Mouse (Mus musculus): ENCODE data around the gene Ppef1. TPM values are rescaled to one million over a fixed set of nuclear protein-coding genes. Genes with fewer than 3 reads are reported as not detected.
A peak's percentile ranks its signal among the peaks of the same experiment; 100 is the strongest.

The Ppef1 gene
- total and polyA plus RNA-seq, 2 experiments from 2014 or later, result not detected

GRCm38 (mm10) chrX:160603981-160604541 lies 131.5 kb downstream of the Ppef1 start:
- ATAC-seq (ENCODE audit: insufficient read depth, low read depth), result peak; percentile 76
- Histone ChIP-seq H3K4me1 (ENCODE audit: control insufficient read depth, insufficient read depth) (peaks cover 20% of the 10 kb centered on the region), H3K27ac (ENCODE audit: low read depth) (peak overlapping the region; percentile 90), H3K4me3 (ENCODE audit: low read depth, low read length) (no peak overlapping the region), H3K27me3 (ENCODE audit: control insufficient read depth, insufficient read depth, low read length) (no peaks in the 10 kb centered on the region), H3K4me2 (ENCODE audit: low read depth, low read length) (no peak overlapping the region), H3K36me3 (replicated peaks; ENCODE audit: control insufficient read depth, insufficient read depth, low read length) (no peaks in the 10 kb centered on the region), H3K9me3 (replicated peaks; ENCODE audit: control insufficient read depth, low read length) (no peaks in the 10 kb centered on the region), H3K9ac (replicated peaks; ENCODE audit: low read depth, low read length) (no peak overlapping the region)
- TF ChIP-seq EP300 (IDR thresholded peaks at IDR 0.05; ENCODE audit: low read depth) (peak; percentile 76), CTCF (IDR thresholded peaks at IDR 0.05; ENCODE audit: low read depth) (no peak)
- 35% methylated on average over 6 of the region's 6 CpGs for WGBS
- peak; percentile 59 for DNase-seq (ENCODE audit: low spot score)

DNA sequence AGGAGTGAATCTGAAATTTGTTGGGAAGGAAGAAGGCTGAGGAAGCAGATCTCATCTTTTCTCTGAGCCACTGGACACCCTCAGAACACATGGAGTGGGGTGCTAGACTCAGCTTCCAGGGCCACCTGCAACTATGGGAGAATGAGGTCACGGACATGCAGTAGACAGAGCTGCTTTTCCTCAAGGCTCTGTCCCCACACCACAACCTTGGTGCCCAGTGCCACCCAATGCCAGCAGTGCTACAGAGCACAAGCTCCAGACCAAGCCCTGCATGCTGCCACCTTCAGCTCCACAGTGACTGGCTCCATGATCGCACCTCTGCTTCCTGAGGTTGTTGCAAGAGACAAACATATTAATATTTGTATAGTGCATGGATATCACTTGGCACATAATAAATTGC lies 132.2 kb downstream of the Ppef1 start:
- WGBS, result 60% methylated on average over 2 of the region's 2 CpGs
- Histone ChIP-seq H3K9me3 (replicated peaks; ENCODE audit: control insufficient read depth, low read length) (no peaks in the 10 kb centered on the region), H3K9ac (replicated peaks; ENCODE audit: low read depth, low read length) (no peak overlapping the region), H3K36me3 (replicated peaks; ENCODE audit: control insufficient read depth, insufficient read depth, low read length) (no peaks in the 10 kb centered on the region), H3K27ac (ENCODE audit: low read depth) (peak overlapping the region; percentile 90), H3K27me3 (ENCODE audit: control insufficient read depth, insufficient read depth, low read length) (no peaks in the 10 kb centered on the region), H3K4me1 (ENCODE audit: control insufficient read depth, insufficient read depth) (peaks cover 20% of the 10 kb centered on the region), H3K4me2 (ENCODE audit: low read depth, low read length) (no peak overlapping the region), H3K4me3 (ENCODE audit: low read depth, low read length) (no peak overlapping the region)
- ATAC-seq (ENCODE audit: insufficient read depth, low read depth), result no peak
- no peak for DNase-seq (ENCODE audit: low spot score)
- TF ChIP-seq EP300 (IDR thresholded peaks at IDR 0.05; ENCODE audit: low read depth) (no peak), CTCF (IDR thresholded peaks at IDR 0.05; ENCODE audit: low read depth) (no peak)

DNA sequence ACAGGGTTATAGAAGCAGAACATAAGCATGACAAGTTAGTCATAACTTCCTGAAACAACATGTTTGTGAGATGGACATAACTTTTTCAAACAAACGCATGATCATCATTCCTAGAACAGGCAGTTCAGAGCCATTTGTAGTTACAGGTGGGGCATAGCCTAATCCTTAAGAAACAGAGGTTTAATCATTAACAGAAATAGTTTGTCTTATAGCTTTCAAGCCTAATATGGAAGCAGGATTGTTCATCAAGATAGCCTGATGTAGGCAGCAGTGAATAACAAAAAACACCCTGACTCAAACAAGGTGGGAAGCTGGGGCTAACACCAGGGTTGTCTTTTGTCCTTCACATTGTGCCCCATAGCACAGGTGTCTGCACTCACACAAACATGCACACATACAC lies 132.8 kb downstream of the Ppef1 start:
- Histone ChIP-seq H3K4me1 (ENCODE audit: control insufficient read depth, insufficient read depth) (peaks cover 20% of the 10 kb centered on the region), H3K27ac (ENCODE audit: low read depth) (peak overlapping the region; percentile 53), H3K9me3 (replicated peaks; ENCODE audit: control insufficient read depth, low read length) (no peaks in the 10 kb centered on the region), H3K36me3 (replicated peaks; ENCODE audit: control insufficient read depth, insufficient read depth, low read length) (no peaks in the 10 kb centered on the region), H3K4me2 (ENCODE audit: low read depth, low read length) (no peak overlapping the region), H3K27me3 (ENCODE audit: control insufficient read depth, insufficient read depth, low read length) (no peaks in the 10 kb centered on the region), H3K9ac (replicated peaks; ENCODE audit: low read depth, low read length) (no peak overlapping the region), H3K4me3 (ENCODE audit: low read depth, low read length) (no peak overlapping the region)
- TF ChIP-seq EP300 (IDR thresholded peaks at IDR 0.05; ENCODE audit: low read depth) (no peak), CTCF (IDR thresholded peaks at IDR 0.05; ENCODE audit: low read depth) (no peak)
- DNase-seq (ENCODE audit: low spot score), result no peak
- 79% methylated on average over 1 of the region's 1 CpGs for WGBS
- no peak for ATAC-seq (ENCODE audit: insufficient read depth, low read depth)

DNA sequence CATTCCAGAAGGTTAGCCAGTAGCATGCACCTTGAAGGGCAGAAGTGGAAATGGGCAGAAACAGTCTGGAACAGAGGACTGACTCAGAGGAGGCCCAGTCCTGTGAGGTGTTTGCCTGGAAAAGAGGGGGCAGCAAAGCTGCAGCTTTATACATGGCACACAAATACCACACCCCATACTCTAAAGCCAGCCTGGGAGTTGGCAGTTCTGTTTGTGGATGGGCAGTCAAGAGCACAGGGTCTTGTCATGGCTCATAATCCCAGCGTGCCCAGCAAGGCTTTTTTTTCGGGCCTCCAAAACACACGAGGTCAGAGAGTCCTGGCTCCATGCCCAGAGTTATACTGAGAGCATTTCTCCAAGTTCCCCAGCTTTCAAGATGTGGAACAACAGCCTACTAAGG lies 134.5 kb downstream of the Ppef1 start:
- H3K27me3 ChIP-seq (ENCODE audit: control insufficient read depth, insufficient read depth, low read length), result no peaks in the 10 kb centered on the region
- ATAC-seq (ENCODE audit: insufficient read depth, low read depth) (no peak), DNase-seq (ENCODE audit: low spot score) (peak; percentile 31)
- peak overlapping the region; percentile 64 for H3K27ac ChIP-seq (ENCODE audit: low read depth)
- no peaks in the 10 kb centered on the region for H3K9me3 ChIP-seq (replicated peaks; ENCODE audit: control insufficient read depth, low read length)
- H3K4me1 ChIP-seq (ENCODE audit: control insufficient read depth, insufficient read depth), result peaks cover 20% of the 10 kb centered on the region
- TF ChIP-seq CTCF (IDR thresholded peaks at IDR 0.05; ENCODE audit: low read depth), result no peak
- TF ChIP-seq EP300 (IDR thresholded peaks at IDR 0.05; ENCODE audit: low read depth), result no peak
- H3K9ac ChIP-seq (replicated peaks; ENCODE audit: low read depth, low read length), result no peak overlapping the region
- H3K4me2 ChIP-seq (ENCODE audit: low read depth, low read length), result no peak overlapping the region
- H3K4me3 ChIP-seq (ENCODE audit: low read depth, low read length), result no peak overlapping the region
- no peaks in the 10 kb centered on the region for H3K36me3 ChIP-seq (replicated peaks; ENCODE audit: control insufficient read depth, insufficient read depth, low read length)
- 20% methylated on average over 3 of the region's 3 CpGs for WGBS

DNA sequence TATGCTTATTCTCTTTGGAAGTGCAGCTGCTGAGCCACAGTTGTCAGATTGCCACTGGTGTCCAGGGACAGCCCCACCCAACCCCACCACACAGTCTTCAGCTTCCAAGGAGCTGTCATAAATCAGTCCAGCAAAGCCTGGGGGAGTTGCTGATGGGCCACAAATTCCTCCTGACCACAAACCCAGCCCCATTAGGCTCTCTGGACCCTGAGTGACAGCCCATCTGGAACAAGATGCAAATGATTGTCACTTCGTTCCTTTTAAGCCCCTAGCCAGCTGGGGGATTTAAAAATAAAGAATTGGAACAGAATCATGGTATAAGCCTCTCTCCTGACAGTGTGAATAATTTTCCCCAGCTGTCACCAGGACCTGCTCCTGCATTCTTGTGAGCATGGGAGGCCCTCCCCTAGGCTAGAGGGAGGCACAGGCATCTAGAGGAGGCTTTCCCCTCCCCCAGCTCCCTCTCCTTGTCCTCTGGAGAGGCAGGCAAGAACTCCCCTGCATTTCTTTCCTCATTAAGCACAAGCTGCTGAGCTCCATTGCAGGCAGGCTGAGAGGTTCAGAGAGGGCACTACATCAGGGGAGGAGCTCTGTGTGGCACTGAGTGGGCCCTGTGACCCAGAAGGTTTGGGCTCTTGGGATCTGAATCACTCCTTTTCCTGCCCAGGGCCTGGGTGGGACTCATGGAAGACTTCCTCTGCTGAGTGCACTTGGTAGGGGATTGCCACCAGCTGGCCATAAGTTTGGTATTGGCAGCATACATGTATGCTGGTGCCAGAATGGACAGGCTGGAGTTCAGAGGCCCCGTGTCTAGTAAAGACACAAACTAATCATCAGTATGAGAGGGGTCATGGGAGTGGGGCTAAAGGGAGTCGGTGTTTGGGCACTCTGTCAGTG lies 136.8 kb downstream of the Ppef1 start:
- peaks cover 13% of the 10 kb centered on the region for H3K4me1 ChIP-seq (ENCODE audit: control insufficient read depth, insufficient read depth)
- no peak for TF ChIP-seq CTCF (IDR thresholded peaks at IDR 0.05; ENCODE audit: low read depth)
- no peak for TF ChIP-seq EP300 (IDR thresholded peaks at IDR 0.05; ENCODE audit: low read depth)
- no peak overlapping the region for H3K9ac ChIP-seq (replicated peaks; ENCODE audit: low read depth, low read length)
- DNase-seq (ENCODE audit: low spot score) (peak; percentile 49), ATAC-seq (ENCODE audit: insufficient read depth, low read depth) (peak; percentile 78)
- no peak overlapping the region for H3K4me2 ChIP-seq (ENCODE audit: low read depth, low read length)
- no peaks in the 10 kb centered on the region for H3K9me3 ChIP-seq (replicated peaks; ENCODE audit: control insufficient read depth, low read length)
- H3K27ac ChIP-seq (ENCODE audit: low read depth), result peak overlapping the region; percentile 81
- no peak overlapping the region for H3K4me3 ChIP-seq (ENCODE audit: low read depth, low read length)
- H3K27me3 ChIP-seq (ENCODE audit: control insufficient read depth, insufficient read depth, low read length), result no peaks in the 10 kb centered on the region
- H3K36me3 ChIP-seq (replicated peaks; ENCODE audit: control insufficient read depth, insufficient read depth, low read length), result no peaks in the 10 kb centered on the region
- 59% methylated on average over 3 of the region's 3 CpGs for WGBS
